Mouse (Mus musculus): ENCODE data around the gene Cyth1. TPM values are rescaled to one million over a fixed set of nuclear protein-coding genes. Genes with fewer than 3 reads are reported as not detected.
A peak's percentile ranks its signal among the peaks of the same experiment; 100 is the strongest.

Cyth1 gene
- polyA plus RNA-seq, 1 experiment from 2014 or later, result 13.1 TPM

- no peak for DNase-seq (ENCODE audit: low spot score)
- Histone ChIP-seq H3K36me3 (ENCODE audit: control insufficient read depth, insufficient read depth, low read length) (no peaks in the 10 kb centered on the region), H3K27ac (replicated peaks) (no peak overlapping the region), H3K9ac (ENCODE audit: low read length) (no peak overlapping the region), H3K4me2 (replicated peaks; ENCODE audit: low read depth) (no peak overlapping the region), H3K4me3 (ENCODE audit: low read depth, low read length) (no peak overlapping the region), H3K4me1 (replicated peaks; ENCODE audit: control insufficient read depth, insufficient read depth) (no peaks in the 10 kb centered on the region; the same call in 1 of the 2 replicates), H3K9me3 (ENCODE audit: control insufficient read depth, low read length) (no peaks in the 10 kb centered on the region), H3K27me3 (ENCODE audit: control insufficient read depth, insufficient read depth, low read length) (no peaks in the 10 kb centered on the region)
- 65% methylated on average over 10 of the region's 10 CpGs for WGBS
- TF ChIP-seq CTCF (IDR thresholded peaks at IDR 0.05; ENCODE audit: low read depth), result no peak
- ATAC-seq (ENCODE audit: low FRiP score, low TSS enrichment), result no peak
Measured at GRCm38 (mm10) chr11:118162245-118162644, 86.1 kb downstream of the Cyth1 start.

DNA sequence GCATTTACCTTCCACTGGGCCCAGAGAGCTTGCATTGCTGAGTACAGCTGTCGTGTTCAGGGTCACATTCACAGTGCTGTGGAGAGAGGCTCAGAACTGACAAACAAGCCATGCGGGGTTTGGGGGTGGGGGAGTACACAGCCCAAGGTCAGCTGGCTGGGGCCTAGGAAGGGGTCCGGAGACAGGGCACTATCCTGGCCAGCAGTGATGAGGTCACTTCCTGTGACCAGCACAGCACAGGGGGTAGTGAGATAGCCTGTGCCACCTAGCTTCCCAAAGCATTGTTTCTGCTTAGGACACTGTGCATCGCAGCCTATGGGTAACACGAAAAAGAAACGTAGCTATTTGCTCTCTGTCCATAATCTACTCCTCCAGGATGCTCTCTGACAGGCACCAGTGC, 87.2 kb downstream of the Cyth1 start:
- peak; percentile 43 for ATAC-seq (ENCODE audit: low FRiP score, low TSS enrichment)
- H3K9me3 ChIP-seq (ENCODE audit: control insufficient read depth, low read length), result no peaks in the 10 kb centered on the region
- H3K36me3 ChIP-seq (ENCODE audit: control insufficient read depth, insufficient read depth, low read length), result no peaks in the 10 kb centered on the region
- no peaks in the 10 kb centered on the region; the same call in 1 of the 2 replicates for H3K4me1 ChIP-seq (replicated peaks; ENCODE audit: control insufficient read depth, insufficient read depth)
- H3K9ac ChIP-seq (ENCODE audit: low read length), result no peak overlapping the region
- no peaks in the 10 kb centered on the region for H3K27me3 ChIP-seq (ENCODE audit: control insufficient read depth, insufficient read depth, low read length)
- no peak overlapping the region for H3K4me2 ChIP-seq (replicated peaks; ENCODE audit: low read depth)
- 68% methylated on average over 6 of the region's 6 CpGs for WGBS
- no peak for TF ChIP-seq EP300 (optimal IDR thresholded peaks at IDR 0.05)
- TF ChIP-seq CTCF (IDR thresholded peaks at IDR 0.05; ENCODE audit: low read depth), result no peak
- no peak for DNase-seq (ENCODE audit: low spot score)
- H3K4me3 ChIP-seq (ENCODE audit: low read depth, low read length), result no peak overlapping the region
- no peak overlapping the region for H3K27ac ChIP-seq (replicated peaks)

DNA sequence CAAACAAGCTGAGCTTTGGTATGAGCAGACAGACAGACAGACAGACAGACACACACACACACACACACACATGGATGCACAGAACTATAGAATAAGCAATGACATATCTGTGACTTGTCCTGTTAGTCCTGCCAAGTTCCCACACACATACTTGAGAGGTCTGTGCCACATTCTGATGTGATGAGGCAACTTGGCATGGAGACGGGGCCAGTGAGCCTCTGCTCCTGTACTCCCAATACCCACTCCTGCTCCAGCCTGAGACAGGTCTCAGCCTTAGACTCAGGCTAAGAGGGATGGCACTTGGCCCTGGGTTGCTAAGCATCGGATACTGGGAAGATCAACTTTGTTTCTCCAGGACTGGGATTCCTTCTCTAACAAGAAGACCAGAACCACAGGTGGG, 87.6 kb downstream of the Cyth1 start:
- WGBS, result 62% methylated on average over 2 of the region's 2 CpGs
- ATAC-seq (ENCODE audit: low FRiP score, low TSS enrichment) (peak; percentile 24; the same call in 1 of the 2 replicates), DNase-seq (ENCODE audit: low spot score) (no peak)
- Histone ChIP-seq H3K27ac (replicated peaks) (no peak overlapping the region), H3K9me3 (ENCODE audit: control insufficient read depth, low read length) (no peaks in the 10 kb centered on the region), H3K4me2 (replicated peaks; ENCODE audit: low read depth) (no peak overlapping the region), H3K27me3 (ENCODE audit: control insufficient read depth, insufficient read depth, low read length) (no peaks in the 10 kb centered on the region), H3K9ac (ENCODE audit: low read length) (no peak overlapping the region), H3K4me3 (ENCODE audit: low read depth, low read length) (no peak overlapping the region), H3K4me1 (replicated peaks; ENCODE audit: control insufficient read depth, insufficient read depth) (no peaks in the 10 kb centered on the region; the same call in 1 of the 2 replicates), H3K36me3 (ENCODE audit: control insufficient read depth, insufficient read depth, low read length) (no peaks in the 10 kb centered on the region)
- TF ChIP-seq CTCF (IDR thresholded peaks at IDR 0.05; ENCODE audit: low read depth) (no peak), EP300 (optimal IDR thresholded peaks at IDR 0.05) (no peak)

GRCm38 (mm10) chr11:118158753-118159152, 89.6 kb downstream of the Cyth1 start:
- Histone ChIP-seq H3K27me3 (ENCODE audit: control insufficient read depth, insufficient read depth, low read length) (no peaks in the 10 kb centered on the region), H3K36me3 (ENCODE audit: control insufficient read depth, insufficient read depth, low read length) (no peaks in the 10 kb centered on the region), H3K4me3 (ENCODE audit: low read depth, low read length) (no peak overlapping the region), H3K4me1 (replicated peaks; ENCODE audit: control insufficient read depth, insufficient read depth) (no peaks in the 10 kb centered on the region), H3K9me3 (ENCODE audit: control insufficient read depth, low read length) (no peaks in the 10 kb centered on the region), H3K9ac (ENCODE audit: low read length) (no peak overlapping the region), H3K4me2 (replicated peaks; ENCODE audit: low read depth) (no peak overlapping the region), H3K27ac (replicated peaks) (no peak overlapping the region)
- no peak for DNase-seq (ENCODE audit: low spot score)
- no peak for ATAC-seq (ENCODE audit: low FRiP score, low TSS enrichment)
- 58% methylated on average over 4 of the region's 4 CpGs for WGBS
- TF ChIP-seq CTCF (IDR thresholded peaks at IDR 0.05; ENCODE audit: low read depth), result no peak
- TF ChIP-seq EP300 (optimal IDR thresholded peaks at IDR 0.05), result no peak

DNA sequence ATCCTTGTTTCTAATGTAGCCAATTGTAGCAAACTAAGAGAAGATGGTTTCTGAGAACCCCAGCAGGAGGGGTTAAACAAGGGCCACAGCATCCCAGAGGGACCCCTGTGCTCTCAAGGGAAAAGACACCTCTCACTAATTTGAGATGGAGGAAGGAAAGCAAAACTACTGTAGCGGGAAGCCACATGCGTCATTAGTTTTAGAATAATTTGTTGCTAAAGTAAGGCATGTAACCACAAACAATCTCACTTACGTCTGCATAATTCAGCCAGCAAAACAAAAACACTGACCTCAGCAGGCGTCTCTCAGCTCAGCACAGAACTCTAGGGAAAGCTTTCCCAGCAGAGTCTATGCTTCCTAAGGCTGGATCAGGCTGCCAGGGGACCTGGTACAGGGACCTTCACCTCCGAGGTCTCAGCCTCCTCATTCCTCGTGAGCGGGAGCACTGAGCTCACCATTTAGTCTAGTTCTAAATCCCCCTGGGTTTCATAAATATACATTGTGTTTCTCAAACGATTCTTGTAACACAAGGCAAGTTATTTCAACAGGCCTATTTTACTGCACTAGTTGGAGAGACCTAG, 91.8 kb downstream of the Cyth1 start:
- Histone ChIP-seq H3K27ac (replicated peaks) (peak overlapping the region; percentile 35; the same call in 1 of the 2 replicates), H3K36me3 (ENCODE audit: control insufficient read depth, insufficient read depth, low read length) (no peaks in the 10 kb centered on the region), H3K9ac (ENCODE audit: low read length) (no peak overlapping the region), H3K4me3 (ENCODE audit: low read depth, low read length) (no peak overlapping the region), H3K4me1 (replicated peaks; ENCODE audit: control insufficient read depth, insufficient read depth) (no peaks in the 10 kb centered on the region), H3K9me3 (ENCODE audit: control insufficient read depth, low read length) (no peaks in the 10 kb centered on the region), H3K27me3 (ENCODE audit: control insufficient read depth, insufficient read depth, low read length) (no peaks in the 10 kb centered on the region), H3K4me2 (replicated peaks; ENCODE audit: low read depth) (no peak overlapping the region)
- TF ChIP-seq EP300 (optimal IDR thresholded peaks at IDR 0.05), result no peak
- no peak for TF ChIP-seq CTCF (IDR thresholded peaks at IDR 0.05; ENCODE audit: low read depth)
- DNase-seq (ENCODE audit: low spot score) (no peak), ATAC-seq (ENCODE audit: low FRiP score, low TSS enrichment) (no peak)
- 48% methylated on average over 8 of the region's 8 CpGs for WGBS

DNA sequence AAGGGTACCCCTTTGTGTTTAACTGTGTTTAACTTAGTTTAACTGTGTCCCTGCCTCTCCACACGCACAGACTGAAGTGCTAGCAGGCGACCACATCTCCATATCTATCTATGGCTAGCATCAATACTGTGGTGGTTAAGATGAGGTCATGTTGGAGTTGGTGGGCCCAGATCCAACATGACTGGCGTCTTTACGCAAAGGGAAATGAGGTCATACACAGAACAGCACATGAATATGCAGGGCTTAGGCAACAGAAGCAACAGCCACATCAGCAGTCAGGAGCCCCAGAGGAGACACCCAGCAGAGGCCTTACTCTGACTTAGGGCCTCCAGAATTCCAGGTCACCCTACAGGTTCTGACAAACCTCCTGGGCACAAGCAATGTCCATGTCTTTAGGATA, 95.4 kb downstream of the Cyth1 start:
- Histone ChIP-seq H3K4me2 (replicated peaks; ENCODE audit: low read depth) (no peak overlapping the region), H3K36me3 (ENCODE audit: control insufficient read depth, insufficient read depth, low read length) (no peaks in the 10 kb centered on the region), H3K4me3 (ENCODE audit: low read depth, low read length) (no peak overlapping the region), H3K27me3 (ENCODE audit: control insufficient read depth, insufficient read depth, low read length) (no peaks in the 10 kb centered on the region), H3K4me1 (replicated peaks; ENCODE audit: control insufficient read depth, insufficient read depth) (no peaks in the 10 kb centered on the region), H3K9ac (ENCODE audit: low read length) (no peak overlapping the region), H3K9me3 (ENCODE audit: control insufficient read depth, low read length) (no peaks in the 10 kb centered on the region), H3K27ac (replicated peaks) (no peak overlapping the region)
- 66% methylated on average over 4 of the region's 4 CpGs for WGBS
- DNase-seq (ENCODE audit: low spot score), result no peak
- ATAC-seq (ENCODE audit: low FRiP score, low TSS enrichment), result no peak
- TF ChIP-seq EP300 (optimal IDR thresholded peaks at IDR 0.05), result no peak
- TF ChIP-seq CTCF (IDR thresholded peaks at IDR 0.05; ENCODE audit: low read depth), result no peak
